21 mouse cellular contexts compared by ENCODE assay signal in genomic region chr1:21298114-21298513, GRCm38 (mm10). TPM values are rescaled to one million over a fixed set of nuclear protein-coding genes. Genes with fewer than 3 reads are reported as not detected.
DNase-seq lines count a peak whose midpoint lies in the region; ATAC-seq and TF ChIP-seq lines count a peak whose summit lies in the region.
"Had no signal": no experiment of that assay in that cellular context is flagged by ENCODE, and none has a peak within 500 bp of the region (broad histone marks: within the 10 kb centered on the region; RNA-seq: fewer than 3 reads in every experiment).

No protein-coding gene starts in this region.

- no peak for TF ChIP-seq CTCF in lung, postnatal 0 days (IDR thresholded peaks at IDR 0.05)

- no peak overlapping the region for H3K4me2 ChIP-seq in lung, postnatal 0 days (replicated peaks; ENCODE audit: low read depth, low read length)
- H3K4me2 ChIP-seq: heart, embryonic 11.5 days; hindbrain, embryonic 15.5 days had no signal

- DNase-seq in heart, adult 11 months = peak; percentile 90
- DNase-seq in heart, postnatal 4 days = no peak
- peak; percentile 66 for DNase-seq in lung, postnatal 0 days (ENCODE audit: low spot score)
- peak; percentile 34 for DNase-seq in lung, postnatal 36 days
- no peak for DNase-seq in yolk sac, embryonic 10.5 days (ENCODE audit: low spot score)
- no peak for DNase-seq in urinary bladder, adult 18-20 months (ENCODE audit: low spot score in 2 of 2)
- DNase-seq: adrenal gland, postnatal 25 days; B cell, adult 2 months; cerebellum, adult 2 months; cerebellum, postnatal 10 days; gastrocnemius, adult 2 months; gastrocnemius, postnatal 36 days had no signal

- no peak overlapping the region for H3K4me3 ChIP-seq in lung, postnatal 0 days (ENCODE audit: low read depth, low read length)
- H3K4me3 ChIP-seq: embryonic facial prominence, embryonic 10.5 days; gastrocnemius, adult 2 months; hindbrain, embryonic 15.5 days had no signal

- H3K36me3 ChIP-seq in lung, postnatal 0 days (ENCODE audit: insufficient read depth, low read length) = no peaks in the 10 kb centered on the region
- H3K36me3 ChIP-seq: embryonic facial prominence, embryonic 10.5 days; hindbrain, embryonic 15.5 days had no signal

- H3K27ac ChIP-seq in lung, postnatal 0 days (ENCODE audit: low read length) = no peak overlapping the region
- H3K27ac ChIP-seq: embryonic facial prominence, embryonic 10.5 days; gastrocnemius, adult 2 months; hindbrain, embryonic 15.5 days had no signal

- peak; percentile 24 for ATAC-seq in CD4-positive, CD25-positive, alpha-beta regulatory T cell, adult 4 months
- ATAC-seq in lung, postnatal 0 days = peak; percentile 70
- ATAC-seq: forebrain, embryonic 14.5 days had no signal

- no peaks in the 10 kb centered on the region for H3K9me3 ChIP-seq in lung, postnatal 0 days (ENCODE audit: low read length)
- H3K9me3 ChIP-seq: embryonic facial prominence, embryonic 10.5 days; hindbrain, embryonic 15.5 days had no signal

- H3K27me3 ChIP-seq in lung, postnatal 0 days (replicated peaks; ENCODE audit: insufficient read depth, low read length) = no peaks in the 10 kb centered on the region
- H3K27me3 ChIP-seq: hindbrain, embryonic 15.5 days had no signal

- no peaks in the 10 kb centered on the region for H3K4me1 ChIP-seq in lung, postnatal 0 days (ENCODE audit: insufficient read depth, low read depth, low read length)
- H3K4me1 ChIP-seq: embryonic facial prominence, embryonic 10.5 days; hindbrain, embryonic 15.5 days had no signal

- H3K9ac ChIP-seq in lung, postnatal 0 days (replicated peaks; ENCODE audit: low read depth) = no peak overlapping the region
- H3K9ac ChIP-seq: hindbrain, embryonic 15.5 days had no signal

- WGBS in lung, postnatal 0 days = 97% methylated on average over 4 of the region's 4 CpGs

- no peak for TF ChIP-seq EP300 in lung, postnatal 0 days (IDR thresholded peaks at IDR 0.05)

RNA-seq across cellular contexts. Expression of gene Khdc1a, which starts 51.3 kb away (rescaled TPM):
- total RNA-seq in heart, postnatal 4 days (2021) = not detected
- 1 to 10 TPM; 1.9 to 2.1 TPM for polyA plus RNA-seq in CD4-positive, CD25-positive, alpha-beta regulatory T cell, adult 4 months (2017; shearing (Covaris generic))
- not detected in 2 replicates for polyA plus RNA-seq in lung, postnatal 0 days (2015; fragmentation: Nextera tagmentation; extraction: Ambion mirVana)
- total RNA-seq: adrenal gland, postnatal 25 days; gastrocnemius, adult 2 months; gastrocnemius, postnatal 36 days; heart, adult 18-20 months; heart, postnatal 25 days had no signal
- polyA plus RNA-seq: cerebellum, adult 2 months; embryonic facial prominence, embryonic 10.5 days; embryonic facial prominence, embryonic 14.5 days; forebrain, embryonic 14.5 days; heart, embryonic 11.5 days; hindbrain, embryonic 11.5 days; hindbrain, embryonic 15.5 days had no signal

RNA-seq across cellular contexts. Expression of gene Gsta3, which starts 57.7 kb away (rescaled TPM):
- total RNA-seq in heart, postnatal 4 days (2021) = under 1 TPM; 0.62 to 0.83 TPM
- 1 to 10 TPM; 3.3 to 3.8 TPM for polyA plus RNA-seq in CD4-positive, CD25-positive, alpha-beta regulatory T cell, adult 4 months (2017; shearing (Covaris generic))
- polyA plus RNA-seq in lung, postnatal 0 days (2015; fragmentation: Nextera tagmentation; extraction: Ambion mirVana) = 23.5 and 28.9 TPM in 2 replicates

Comparison
In these comparisons a context has a peak if more than half of its experiments do, and no peak if none do; other contexts are left out.
1. DNase-seq: peak in heart, adult 11 months (single experiment), lung, postnatal 0 days (single experiment) and lung, postnatal 36 days (single experiment); none in heart, postnatal 4 days (single experiment), yolk sac, embryonic 10.5 days (single experiment) and urinary bladder, adult 18-20 months (0 of 2).